Mouse (Mus musculus) olfactory bulb, adult 2 months (tissue): ENCODE results near the gene Gse1.

Source experiments
- CTCF ChIP-seq: fragments of 200-500 bp; IDR thresholded peaks from 2 replicates; pipeline ENCODE4 v1.5.1; 2012; ENCODE audit warnings: low read depth, mild to moderate bottlenecking, low read length, moderate library complexity; ENCODE audit not compliant: insufficient read depth
- POLR2A ChIP-seq: fragments of 200-500 bp; IDR thresholded peaks from 2 replicates; pipeline ENCODE4 v1.6.1; 2012; ENCODE audit warnings: mild to moderate bottlenecking, low read depth, low read length, moderate library complexity; ENCODE audit not compliant: insufficient read depth

GRCm38 (mm10) chr8:120378306-120378705, 150.1 kb downstream of the Gse1 start:
- no peak for TF ChIP-seq POLR2A
- TF ChIP-seq CTCF: no peak
